Mouse (Mus musculus) adrenal gland, adult (tissue): ENCODE data around the gene Cnnm2.

Experiments
- DNase-seq, 2 experiments: peaks; one replicate each; pipeline ENCODE4 v3.0.0; 2022 to 2023; ENCODE audit warnings: low spot score in 1 of 2; ENCODE audit not compliant: inconsistent age in 2 of 2

Gene Cnnm2

GRCm38 (mm10) chr19:46843030-46843429 lies 81.6 kb downstream of the Cnnm2 start:
- DNase-seq, result peak; percentile 36 to 62

DNA sequence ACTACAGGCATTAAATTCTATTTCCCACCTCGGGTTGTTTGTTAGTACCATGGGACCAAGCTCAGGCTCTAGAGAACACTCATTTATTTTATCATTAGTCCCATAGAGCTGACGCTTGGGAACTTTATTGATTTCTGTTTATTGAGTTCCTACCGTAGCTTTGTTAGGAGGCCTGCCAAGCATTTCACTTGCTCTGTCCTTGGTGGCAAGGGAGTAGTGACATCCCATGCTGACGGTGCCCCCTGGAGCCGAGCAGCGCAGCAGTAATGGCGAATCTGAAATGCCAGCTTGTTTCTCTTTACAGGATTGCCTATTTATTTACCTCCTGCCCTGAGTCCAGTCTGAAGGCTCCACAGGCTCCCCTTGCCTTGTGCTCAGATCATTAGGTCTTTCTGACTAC lies 84.7 kb downstream of the Cnnm2 start:
- DNase-seq, result peak in 1 of 2 experiments; percentile 65

GRCm38 (mm10) chr19:46846459-46846858 lies 85.1 kb downstream of the Cnnm2 start:
- no peak for DNase-seq

GRCm38 (mm10) chr19:46848381-46849268 lies 87.2 kb downstream of the Cnnm2 start:
- DNase-seq, result no peak

GRCm38 (mm10) chr19:46849443-46849997 lies 88.1 kb downstream of the Cnnm2 start:
- DNase-seq, result no peak

GRCm38 (mm10) chr19:46856232-46856631 lies 94.8 kb downstream of the Cnnm2 start:
- DNase-seq, result peak; percentile 50 to 71

GRCm38 (mm10) chr19:46856780-46857179 lies 95.4 kb downstream of the Cnnm2 start:
- peak in 1 of 2 experiments; percentile 71 for DNase-seq

DNA sequence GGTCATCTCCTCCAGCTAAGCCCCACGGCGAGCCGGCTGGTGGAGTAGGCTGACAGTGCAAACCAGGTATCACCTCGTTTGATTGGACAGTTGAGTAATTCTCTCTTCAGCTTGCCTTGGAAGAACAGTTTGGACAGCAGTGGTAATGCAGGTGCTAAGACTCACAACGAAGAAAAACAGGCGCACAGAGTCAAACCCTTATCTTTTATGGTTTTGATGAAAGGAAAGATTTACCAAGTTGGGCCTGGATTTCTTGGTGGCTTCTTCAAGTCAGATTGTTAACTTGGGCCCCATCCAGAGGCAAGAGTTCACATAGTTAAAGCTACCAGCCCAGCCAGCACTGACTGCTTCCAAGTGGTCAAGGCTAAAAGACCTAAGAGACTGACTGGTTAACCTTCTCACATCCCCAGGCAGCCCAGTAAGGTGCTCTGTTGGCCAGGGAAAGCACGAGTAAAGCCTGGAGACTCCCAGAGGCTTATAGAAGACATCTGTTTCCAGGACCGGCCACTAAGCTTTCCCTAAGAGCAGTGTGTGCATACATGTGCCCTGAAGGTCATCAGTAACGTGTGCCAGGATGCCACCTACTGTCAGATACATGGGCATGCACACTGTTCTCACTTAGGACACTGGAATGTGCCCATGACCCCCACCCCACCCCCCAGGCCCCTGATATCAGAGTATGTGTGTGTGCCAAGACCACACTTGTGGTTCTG lies 96.0 kb downstream of the Cnnm2 start:
- DNase-seq, result peak; percentile 50 to 79

DNA sequence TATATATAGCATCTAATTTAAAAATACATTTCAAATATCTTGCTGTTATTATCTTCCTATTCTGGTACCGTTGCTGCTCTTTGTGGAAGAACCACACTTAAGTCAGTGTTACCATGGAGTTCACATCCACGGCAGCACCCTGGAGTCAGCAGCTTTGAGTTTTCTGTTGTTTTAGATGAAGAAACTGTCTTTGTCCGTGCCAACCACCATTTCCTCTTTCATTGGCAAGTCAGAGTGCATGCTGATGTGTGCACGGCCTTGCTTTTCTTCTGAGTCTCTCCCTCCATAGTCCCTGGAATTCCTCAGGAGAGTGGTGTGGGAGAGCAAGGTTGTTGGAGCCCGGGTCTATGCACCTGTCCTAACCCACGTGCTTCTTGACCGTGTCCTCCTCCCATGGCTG lies 96.8 kb downstream of the Cnnm2 start:
- DNase-seq, result no peak

GRCm38 (mm10) chr19:46862556-46862955 lies 101.2 kb downstream of the Cnnm2 start:
- DNase-seq, result peak in 1 of 2 experiments; percentile 36

- DNase-seq, result peak; percentile 70 to 87
Observed at GRCm38 (mm10) chr19:46863236-46863927, 102.0 kb downstream of the Cnnm2 start.

- no peak for DNase-seq
Observed at GRCm38 (mm10) chr19:46864079-46864478, 102.7 kb downstream of the Cnnm2 start.

DNA sequence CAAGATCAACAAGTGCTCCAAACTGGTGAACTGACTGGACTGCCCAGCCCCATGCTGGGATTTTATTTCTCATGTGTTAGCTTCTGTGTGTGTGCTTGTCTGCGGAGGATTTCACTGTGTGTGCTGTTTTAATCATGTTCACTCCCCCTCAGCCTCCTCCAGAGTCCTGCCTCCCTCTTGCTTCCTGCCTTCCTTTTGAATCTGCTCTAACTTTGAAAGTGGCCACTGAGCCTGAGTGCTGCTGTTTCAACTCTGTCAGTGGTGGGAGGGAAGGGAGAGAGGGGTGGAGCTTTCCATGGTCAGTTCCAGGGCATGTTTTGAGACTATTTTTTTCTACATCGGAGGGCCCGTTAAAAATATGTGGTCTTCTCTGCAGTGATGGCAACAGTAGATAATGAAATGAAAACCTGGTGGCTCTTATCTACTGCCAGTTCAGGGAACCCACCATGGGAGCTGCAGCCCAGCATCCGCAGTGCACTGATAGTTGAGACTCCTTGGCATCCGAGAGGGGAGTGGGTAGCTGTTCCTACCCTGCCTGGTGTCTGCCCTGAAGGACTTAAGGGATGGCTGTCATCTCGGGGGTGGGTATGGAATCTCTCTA lies 103.4 kb downstream of the Cnnm2 start:
- DNase-seq, result no peak

DNA sequence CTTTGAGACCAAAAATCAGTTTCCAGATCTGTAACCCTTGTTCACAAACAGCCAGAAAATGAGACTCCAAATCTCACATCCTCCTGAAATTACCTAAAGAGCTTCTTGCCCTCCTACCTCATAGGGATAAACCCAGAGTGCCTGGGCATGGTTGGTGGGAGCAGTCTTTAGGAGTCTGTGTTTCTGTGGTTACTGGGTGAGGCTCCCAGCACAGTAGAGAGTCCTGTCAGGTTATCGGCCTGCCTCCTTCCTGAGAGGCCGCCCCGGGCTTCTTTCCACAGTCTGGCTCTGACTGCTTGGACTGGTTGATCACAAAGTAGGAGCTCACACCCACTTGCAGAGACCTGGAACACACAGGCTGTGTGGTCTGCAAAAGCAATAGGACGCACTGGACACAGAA lies 104.0 kb downstream of the Cnnm2 start:
- DNase-seq, result no peak

DNA sequence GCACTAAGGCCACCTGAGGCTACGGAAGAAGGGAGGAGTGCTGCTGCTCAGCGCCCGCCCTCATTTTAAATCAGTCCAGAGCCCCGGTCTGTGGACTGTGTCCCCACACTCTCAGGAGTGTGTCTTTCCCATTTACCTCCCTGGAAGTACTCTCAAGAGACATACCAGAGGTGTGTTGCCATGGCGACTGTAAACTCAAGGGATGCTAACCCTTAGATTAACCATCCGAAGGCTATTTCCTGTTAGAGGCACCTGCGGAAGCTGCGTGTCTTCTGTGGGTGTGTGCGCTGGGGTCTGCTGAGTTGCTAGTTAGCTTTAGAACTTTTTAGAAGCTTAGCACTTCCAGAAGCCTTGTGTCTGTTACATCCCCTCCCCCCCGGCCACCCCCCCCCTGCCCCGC lies 107.7 kb downstream of the Cnnm2 start:
- no peak for DNase-seq

- peak; percentile 83 to 95 for DNase-seq
Observed at GRCm38 (mm10) chr19:46869526-46869925, 108.1 kb downstream of the Cnnm2 start.

DNA sequence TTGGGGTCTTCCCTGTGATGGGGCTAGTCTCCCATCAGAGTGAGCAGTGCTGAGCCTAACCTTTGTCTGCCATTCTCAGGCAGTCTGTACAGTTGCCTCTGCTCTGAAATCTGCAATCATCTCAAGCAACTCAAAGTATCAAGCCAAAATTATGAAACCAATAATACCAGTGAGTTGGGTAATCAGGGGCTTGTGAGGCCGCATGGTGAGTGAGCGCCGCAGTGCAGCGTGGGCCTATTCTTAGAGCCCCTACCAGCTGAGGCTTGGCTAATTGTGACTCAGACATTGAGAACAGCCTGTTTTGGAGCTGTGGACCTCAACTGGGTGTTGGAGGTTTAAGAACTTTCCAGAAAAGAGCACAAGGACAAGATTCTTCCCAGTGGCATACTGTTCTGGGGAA lies 109.7 kb downstream of the Cnnm2 start:
- DNase-seq, result peak; percentile 70 to 81

DNA sequence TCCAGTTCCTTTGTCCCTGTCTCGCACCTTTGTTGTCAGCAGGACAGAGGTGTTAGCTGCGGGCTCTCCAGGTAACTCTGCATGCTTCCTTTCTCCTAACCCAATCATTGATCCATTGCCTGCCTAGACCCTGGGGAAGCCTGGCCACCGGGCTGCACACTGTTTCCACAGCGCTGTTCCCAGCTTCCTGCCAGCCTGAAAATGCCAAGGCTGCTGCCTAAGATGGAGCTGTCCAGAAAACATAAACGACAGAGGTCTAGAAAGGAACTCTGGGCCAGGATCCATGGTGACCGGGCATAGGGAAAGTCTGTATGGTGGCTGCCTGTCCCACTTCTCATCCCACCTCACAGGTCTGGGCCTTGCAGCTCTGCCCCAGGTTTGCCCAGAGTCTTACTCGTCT lies 110.3 kb downstream of the Cnnm2 start:
- peak; percentile 78 to 89 for DNase-seq

GRCm38 (mm10) chr19:46873924-46874323 lies 112.5 kb downstream of the Cnnm2 start:
- peak; percentile 46 to 81 for DNase-seq

- peak; percentile 85 to 96 for DNase-seq
Observed at GRCm38 (mm10) chr19:46875790-46876189, 114.4 kb downstream of the Cnnm2 start.

DNA sequence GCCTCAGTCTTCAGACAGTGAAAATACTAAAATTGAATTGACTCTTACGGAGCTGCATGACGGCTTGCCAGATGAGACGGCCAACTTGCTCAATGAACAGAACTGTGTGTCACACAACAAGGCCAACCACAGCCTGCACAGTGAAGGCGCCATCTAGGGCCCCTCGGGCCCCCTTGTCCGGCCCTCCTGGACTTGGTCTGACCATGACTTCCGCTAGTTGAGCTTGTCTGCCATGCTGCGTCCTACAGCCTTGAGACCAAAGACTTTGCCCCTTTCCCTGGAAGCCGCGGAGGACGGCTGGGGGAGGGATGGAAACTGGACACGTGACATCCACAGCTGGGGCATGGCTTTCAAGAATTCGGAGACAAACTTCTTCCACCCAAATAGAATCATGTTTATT lies 116.5 kb downstream of the Cnnm2 start:
- peak; percentile 61 to 87 for DNase-seq
